Comparison of ENCODE assay signal across 39 mouse cellular contexts in genomic region chr16:58826732-58827319, GRCm38 (mm10). TPM values are rescaled to one million over a fixed set of nuclear protein-coding genes. Genes with fewer than 3 reads are reported as not detected.
"Had no signal": no experiment of that assay in that cellular context is flagged by ENCODE, and none has a peak within 500 bp of the region (broad histone marks: within the 10 kb centered on the region; RNA-seq: fewer than 3 reads in every experiment).

Gene Olfr175-ps1, minus strand, starts transcription at chr16:58826782.

- H3K4me1 ChIP-seq: embryonic facial prominence, embryonic 10.5 days; embryonic facial prominence, embryonic 12.5 days; embryonic facial prominence, embryonic 13.5 days; embryonic facial prominence, embryonic 15.5 days; forebrain, embryonic 10.5 days; forebrain, embryonic 12.5 days; forebrain, embryonic 13.5 days; forebrain, embryonic 15.5 days had no signal

- ATAC-seq: forebrain, embryonic 13.5 days; forebrain, embryonic 14.5 days; forebrain, embryonic 15.5 days; forebrain, embryonic 16.5 days; forebrain, postnatal 0 days had no signal

- H3K9ac ChIP-seq: embryonic facial prominence, embryonic 12.5 days; embryonic facial prominence, embryonic 13.5 days; embryonic facial prominence, embryonic 15.5 days; forebrain, embryonic 12.5 days; forebrain, embryonic 13.5 days; forebrain, embryonic 15.5 days; forebrain, postnatal 0 days had no signal

- H3K9me3 ChIP-seq: embryonic facial prominence, embryonic 10.5 days; embryonic facial prominence, embryonic 12.5 days; embryonic facial prominence, embryonic 13.5 days; embryonic facial prominence, embryonic 15.5 days; forebrain, embryonic 10.5 days; forebrain, embryonic 12.5 days; forebrain, embryonic 13.5 days; forebrain, embryonic 15.5 days had no signal

- H3K27ac ChIP-seq: embryonic facial prominence, embryonic 10.5 days; embryonic facial prominence, embryonic 12.5 days; embryonic facial prominence, embryonic 13.5 days; embryonic facial prominence, embryonic 15.5 days; forebrain, embryonic 10.5 days; forebrain, embryonic 12.5 days; forebrain, embryonic 13.5 days; forebrain, embryonic 15.5 days; gastrocnemius, adult 2 months; heart, adult 2 months had no signal

- H3K27me3 ChIP-seq: embryonic facial prominence, embryonic 12.5 days; embryonic facial prominence, embryonic 13.5 days; embryonic facial prominence, embryonic 15.5 days; forebrain, embryonic 12.5 days; forebrain, embryonic 13.5 days; forebrain, embryonic 15.5 days had no signal

- H3K4me2 ChIP-seq: embryonic facial prominence, embryonic 12.5 days; embryonic facial prominence, embryonic 13.5 days; embryonic facial prominence, embryonic 15.5 days; forebrain, embryonic 12.5 days; forebrain, embryonic 13.5 days; forebrain, embryonic 15.5 days had no signal

- H3K36me3 ChIP-seq: embryonic facial prominence, embryonic 10.5 days; embryonic facial prominence, embryonic 12.5 days; embryonic facial prominence, embryonic 13.5 days; embryonic facial prominence, embryonic 15.5 days; forebrain, embryonic 10.5 days; forebrain, embryonic 12.5 days; forebrain, embryonic 15.5 days had no signal

- DNase-seq: cerebellum, adult 9-10 months; cerebellum, adult 9-11 months; cerebellum, postnatal 10 days; cerebellum, postnatal 14 days; cerebellum, postnatal 25 days; cerebellum, postnatal 36 days; embryo, embryonic 11 days; forebrain, postnatal 0 days; gastrocnemius, adult 2 months; gastrocnemius, postnatal 10 days; gastrocnemius, postnatal 14 days; gastrocnemius, postnatal 25 days; gastrocnemius, postnatal 36 days; heart, adult 11 months; heart, adult 18-20 months; heart, adult 2 months had no signal

- H3K4me3 ChIP-seq: embryonic facial prominence, embryonic 10.5 days; embryonic facial prominence, embryonic 12.5 days; embryonic facial prominence, embryonic 13.5 days; embryonic facial prominence, embryonic 15.5 days; erythroblast, embryonic 14.5 days; forebrain, embryonic 10.5 days; forebrain, embryonic 12.5 days; forebrain, embryonic 13.5 days; forebrain, embryonic 15.5 days; gastrocnemius, adult 2 months; heart, adult 2 months had no signal

RNA-seq across cellular contexts. Expression of gene Olfr175-ps1, which starts in this region (rescaled TPM):
- total RNA-seq: common myeloid progenitor, adult 5-6 weeks; forebrain, postnatal 0 days; gastrocnemius, adult 18-20 months; gastrocnemius, adult 2 months; gastrocnemius, adult 8-10 months; gastrocnemius, postnatal 10 days; gastrocnemius, postnatal 14 days; gastrocnemius, postnatal 25 days; gastrocnemius, postnatal 36 days; gastrocnemius, postnatal 4 days; granulocyte monocyte progenitor cell, adult 5-6 weeks; heart, adult 18-20 months; heart, adult 2 months; heart, adult 8-10 months had no signal
- polyA plus RNA-seq: cortical plate, adult 2 months; embryonic facial prominence, embryonic 10.5 days; embryonic facial prominence, embryonic 11.5 days; embryonic facial prominence, embryonic 12.5 days; embryonic facial prominence, embryonic 13.5 days; embryonic facial prominence, embryonic 14.5 days; embryonic facial prominence, embryonic 15.5 days; erythroblast, embryonic 14.5 days; forebrain, embryonic 10.5 days; forebrain, embryonic 11.5 days; forebrain, embryonic 12.5 days; forebrain, embryonic 13.5 days; forebrain, embryonic 14.5 days; forebrain, embryonic 15.5 days; forebrain, embryonic 16.5 days; forebrain, postnatal 0 days; frontal cortex, adult 2 months; gonadal fat pad, adult 2 months; heart, adult 2 months had no signal
